Mouse (Mus musculus): ENCODE results near the gene Mid1. TPM values are rescaled to one million over a fixed set of nuclear protein-coding genes. Genes with fewer than 3 reads are reported as not detected.
A peak's percentile ranks its signal among the peaks of the same experiment; 100 is the strongest.
"Not testable (repeated sequence)": the region's sequence is repeated elsewhere in the genome, so short reads cannot be mapped to it uniquely, and the experiment has no call there.

Mid1 gene
- polyA plus RNA-seq, 1 experiment from 2014 or later: 1.2 TPM

DNA sequence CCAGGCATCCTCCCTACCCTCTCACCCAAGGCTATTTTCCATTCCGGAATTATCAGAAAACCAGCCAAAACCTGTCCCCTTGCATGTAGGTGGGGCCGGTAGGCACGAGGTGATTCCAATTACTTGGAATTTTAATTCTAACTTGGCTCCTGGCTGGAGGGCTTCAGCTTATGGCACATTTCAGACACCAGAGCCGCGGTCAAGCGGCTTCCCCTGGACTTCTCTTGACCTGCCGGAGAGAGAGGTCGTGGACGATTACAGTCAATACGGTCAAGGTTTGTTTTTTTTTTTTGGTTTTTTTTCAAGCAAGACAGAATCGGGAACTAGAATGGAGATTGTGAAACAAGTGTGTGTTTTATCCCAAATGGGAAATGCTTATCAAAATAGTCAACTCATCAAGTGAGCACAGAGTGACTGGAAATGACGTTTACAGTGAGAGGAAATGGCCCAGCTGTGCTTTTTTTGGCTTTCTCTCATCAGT, 295.9 kb downstream of the Mid1 start:
- Histone ChIP-seq H3K27ac (replicated peaks) (no peak overlapping the region), H3K36me3 (replicated peaks) (peaks cover 69% of the 10 kb centered on the region), H3K9ac (no peak overlapping the region), H3K4me2 (no peak overlapping the region), H3K9me3 (replicated peaks) (peaks cover 36% of the 10 kb centered on the region), H3K4me1 (replicated peaks) (peaks cover 5% of the 10 kb centered on the region), H3K27me3 (no peaks in the 10 kb centered on the region), H3K4me3 (replicated peaks) (no peak overlapping the region)
- ATAC-seq (ENCODE audit: insufficient read depth): peak; percentile 10; the same call in 1 of the 2 replicates
- 67% methylated on average over 12 of the region's 12 CpGs for WGBS (ENCODE audit: insufficient replicate concordance)

GRCm38 (mm10) chrX:169981761-169982181, 296.8 kb downstream of the Mid1 start:
- not testable (repeated sequence) for ATAC-seq (ENCODE audit: insufficient read depth); H3K4me1 ChIP-seq (replicated peaks); H3K9ac ChIP-seq; H3K27me3 ChIP-seq; H3K4me3 ChIP-seq (replicated peaks); H3K27ac ChIP-seq (replicated peaks); H3K4me2 ChIP-seq
- H3K36me3 ChIP-seq (replicated peaks): peaks cover 74% of the 10 kb centered on the region
- 68% methylated on average over 19 of the region's 19 CpGs for WGBS (ENCODE audit: insufficient replicate concordance)
- peaks cover 41% of the 10 kb centered on the region for H3K9me3 ChIP-seq (replicated peaks)

DNA sequence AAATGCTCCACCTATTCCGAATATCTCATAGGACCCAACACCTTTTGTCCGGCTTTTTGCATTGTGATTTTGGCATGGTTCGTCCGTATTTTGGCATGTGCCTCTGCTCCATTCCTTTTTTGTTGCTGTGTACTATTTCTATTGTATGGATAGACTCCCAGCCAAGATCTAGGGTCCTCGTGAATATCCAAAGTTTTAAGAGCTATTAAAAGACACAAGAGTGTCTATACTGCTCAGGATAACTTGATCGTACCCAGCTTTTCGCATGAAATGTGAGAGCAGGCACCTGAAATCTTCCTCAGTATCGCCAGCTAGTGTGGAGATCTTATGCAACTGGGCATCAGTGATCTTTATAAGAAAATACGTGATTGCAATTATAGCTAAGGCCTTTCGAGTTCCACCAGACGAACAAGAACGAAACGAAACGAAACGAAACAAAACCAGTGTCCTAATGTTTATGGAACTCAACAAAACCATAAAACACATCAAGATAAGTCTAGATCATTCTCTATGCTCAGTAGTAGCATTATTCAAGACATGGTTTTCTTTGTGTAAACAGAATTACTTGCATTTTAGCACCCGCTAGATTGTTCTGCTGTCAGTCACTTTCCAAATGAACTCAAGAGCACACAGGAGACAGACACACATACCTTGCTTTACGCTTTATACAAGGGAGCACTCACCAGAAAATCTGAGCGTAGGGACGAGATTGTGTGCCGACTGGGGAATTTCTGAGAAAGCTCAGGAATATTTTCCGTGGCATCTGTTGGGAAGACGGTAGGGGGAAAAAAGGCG, 297.8 kb downstream of the Mid1 start:
- 77% methylated on average over 23 of the region's 23 CpGs for WGBS (ENCODE audit: insufficient replicate concordance)
- not testable (repeated sequence) for ATAC-seq (ENCODE audit: insufficient read depth)

GRCm38 (mm10) chrX:169983401-169984165, 298.6 kb downstream of the Mid1 start:
- H3K27me3 ChIP-seq; H3K9ac ChIP-seq; H3K4me2 ChIP-seq; H3K4me3 ChIP-seq (replicated peaks); H3K27ac ChIP-seq (replicated peaks); ATAC-seq (ENCODE audit: insufficient read depth); H3K4me1 ChIP-seq (replicated peaks): not testable (repeated sequence)
- Histone ChIP-seq H3K36me3 (replicated peaks) (peaks cover 75% of the 10 kb centered on the region), H3K9me3 (replicated peaks) (peaks cover 44% of the 10 kb centered on the region)
- 76% methylated on average over 19 of the region's 19 CpGs for WGBS (ENCODE audit: insufficient replicate concordance)

More for the DNA sequence above, 297.8 kb downstream of the Mid1 start:
- not testable (repeated sequence) for H3K4me3 ChIP-seq (replicated peaks); H3K4me1 ChIP-seq (replicated peaks); H3K27ac ChIP-seq (replicated peaks); H3K4me2 ChIP-seq; H3K9ac ChIP-seq; H3K27me3 ChIP-seq
- Histone ChIP-seq H3K36me3 (replicated peaks) (peaks cover 74% of the 10 kb centered on the region), H3K9me3 (replicated peaks) (peaks cover 45% of the 10 kb centered on the region)

DNA sequence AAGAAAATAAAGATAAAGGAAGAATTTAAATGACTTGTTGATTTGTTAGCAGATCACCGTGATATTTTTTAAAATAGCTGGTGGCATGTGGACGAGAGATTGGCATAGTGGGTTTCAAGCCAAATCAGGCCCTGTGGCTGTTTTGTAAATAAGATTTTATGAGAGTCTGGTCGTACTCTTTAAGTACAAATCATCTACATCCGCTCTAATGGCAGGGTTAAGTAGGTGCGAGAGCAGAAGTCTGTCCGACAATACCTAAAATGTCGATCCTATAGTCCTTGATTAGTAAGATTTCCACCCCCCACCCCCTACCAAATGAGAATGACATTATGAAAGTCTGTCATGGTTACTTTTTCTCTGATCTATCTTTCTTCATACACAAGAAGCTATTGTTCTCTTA, 299.3 kb downstream of the Mid1 start:
- not testable (repeated sequence) for ATAC-seq (ENCODE audit: insufficient read depth); H3K4me2 ChIP-seq; H3K27ac ChIP-seq (replicated peaks); H3K27me3 ChIP-seq; H3K9ac ChIP-seq; H3K4me1 ChIP-seq (replicated peaks); H3K4me3 ChIP-seq (replicated peaks)
- H3K36me3 ChIP-seq (replicated peaks): peaks cover 79% of the 10 kb centered on the region
- peaks cover 49% of the 10 kb centered on the region for H3K9me3 ChIP-seq (replicated peaks)
- WGBS (ENCODE audit: insufficient replicate concordance): 70% methylated on average over 7 of the region's 7 CpGs

GRCm38 (mm10) chrX:169984853-169985252, 299.9 kb downstream of the Mid1 start:
- H3K9me3 ChIP-seq (replicated peaks): peaks cover 52% of the 10 kb centered on the region
- peaks cover 77% of the 10 kb centered on the region for H3K36me3 ChIP-seq (replicated peaks)
- 82% methylated on average over 21 of the region's 21 CpGs for WGBS (ENCODE audit: insufficient replicate concordance)

DNA sequence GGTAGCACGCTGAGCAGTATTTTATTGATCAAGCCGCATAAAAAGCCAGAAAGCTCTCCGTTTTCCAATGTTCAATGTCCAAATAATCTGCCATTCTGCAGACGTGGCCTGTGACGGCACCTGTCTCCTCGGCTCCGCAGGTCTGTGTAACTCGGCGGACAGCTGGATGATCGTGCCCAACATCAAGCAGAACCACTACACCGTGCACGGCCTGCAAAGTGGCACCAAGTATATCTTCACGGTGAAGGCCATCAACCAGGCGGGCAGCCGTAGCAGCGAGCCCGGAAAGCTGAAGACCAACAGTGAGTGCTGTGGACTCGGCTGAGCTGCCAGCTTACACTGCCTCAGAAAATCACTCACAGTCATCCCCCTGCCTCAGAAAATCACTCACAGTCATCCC, 300.8 kb downstream of the Mid1 start:
- not testable (repeated sequence) for ATAC-seq (ENCODE audit: insufficient read depth); H3K4me3 ChIP-seq (replicated peaks); H3K27ac ChIP-seq (replicated peaks); H3K4me2 ChIP-seq; H3K9ac ChIP-seq; H3K4me1 ChIP-seq (replicated peaks); H3K27me3 ChIP-seq
- Histone ChIP-seq H3K36me3 (replicated peaks) (peaks cover 76% of the 10 kb centered on the region), H3K9me3 (replicated peaks) (peaks cover 56% of the 10 kb centered on the region)
- 77% methylated on average over 18 of the region's 18 CpGs for WGBS (ENCODE audit: insufficient replicate concordance)

More at GRCm38 (mm10) chrX:169984853-169985252, 299.9 kb downstream of the Mid1 start:
- not testable (repeated sequence) for H3K4me2 ChIP-seq; ATAC-seq (ENCODE audit: insufficient read depth); H3K9ac ChIP-seq; H3K4me1 ChIP-seq (replicated peaks); H3K27ac ChIP-seq (replicated peaks); H3K27me3 ChIP-seq; H3K4me3 ChIP-seq (replicated peaks)

DNA sequence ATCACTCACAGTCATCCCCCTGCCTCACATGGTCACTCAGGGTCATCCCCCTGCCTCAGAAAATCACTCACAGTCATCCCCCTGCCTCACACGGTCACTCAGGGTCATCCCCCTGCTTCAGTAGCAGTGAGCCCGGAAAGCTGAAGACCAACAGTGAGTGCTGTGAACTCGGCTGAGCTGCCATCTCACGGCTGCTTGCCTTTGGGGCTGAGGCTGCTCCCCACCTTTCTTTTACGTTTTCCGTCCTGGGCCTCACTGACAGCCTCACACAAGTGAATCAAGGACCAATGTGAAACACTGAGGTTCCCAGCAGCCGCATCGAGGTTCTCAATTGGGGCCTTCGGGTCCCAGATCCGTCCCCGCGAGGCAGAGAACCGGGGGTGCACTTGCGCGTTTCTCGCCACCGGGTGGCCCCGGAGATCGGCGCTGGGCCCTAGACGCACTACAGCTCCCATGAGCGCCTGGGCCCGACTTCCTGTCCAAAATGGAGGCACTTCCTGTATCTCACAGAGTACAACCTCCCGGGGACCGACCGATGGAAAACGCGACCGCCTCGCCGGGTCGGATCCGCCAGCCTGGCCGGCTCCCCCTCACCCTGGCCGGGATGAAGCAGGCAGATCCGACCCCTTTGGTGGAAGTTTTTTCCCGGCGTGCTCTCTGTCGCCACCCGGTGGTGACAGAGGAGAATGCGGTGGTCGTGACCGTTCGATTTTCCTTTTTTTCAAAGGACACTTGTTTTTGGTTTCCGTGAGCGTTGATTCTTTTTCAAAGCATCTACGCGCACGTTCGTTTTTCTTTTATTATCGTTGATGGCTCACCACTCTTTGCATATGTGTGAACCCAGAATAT, 301.7 kb downstream of the Mid1 start:
- 49% methylated on average over 51 of the region's 51 CpGs for WGBS (ENCODE audit: insufficient replicate concordance)
- peak overlapping the region; percentile 0; the same call in 1 of the 2 replicates for H3K9ac ChIP-seq
- peak; percentile 84 for ATAC-seq (ENCODE audit: insufficient read depth)
- H3K4me3 ChIP-seq (replicated peaks): peak overlapping the region; percentile 37
- H3K4me1 ChIP-seq (replicated peaks); H3K27ac ChIP-seq (replicated peaks); H3K27me3 ChIP-seq: not testable (repeated sequence)
- peaks cover 69% of the 10 kb centered on the region for H3K36me3 ChIP-seq (replicated peaks)
- H3K4me2 ChIP-seq: peak overlapping the region; percentile 62
- peaks cover 51% of the 10 kb centered on the region for H3K9me3 ChIP-seq (replicated peaks)

- not testable (repeated sequence) for H3K27me3 ChIP-seq; H3K9ac ChIP-seq; H3K27ac ChIP-seq (replicated peaks); H3K4me3 ChIP-seq (replicated peaks); H3K4me1 ChIP-seq (replicated peaks)
- Histone ChIP-seq H3K4me2 (peak overlapping the region; percentile 0; the same call in 1 of the 2 replicates), H3K9me3 (replicated peaks) (peaks cover 46% of the 10 kb centered on the region), H3K36me3 (replicated peaks) (peaks cover 62% of the 10 kb centered on the region)
- 0 out of 2 replicates have a peak, but pooled peaks have one; percentile 0 for ATAC-seq (ENCODE audit: insufficient read depth)
- WGBS (ENCODE audit: insufficient replicate concordance): 83% methylated on average over 28 of the region's 28 CpGs
Observed at GRCm38 (mm10) chrX:169987368-169987837, 302.4 kb downstream of the Mid1 start.

GRCm38 (mm10) chrX:169988571-169989218, 303.7 kb downstream of the Mid1 start:
- whole genome bisulfite sequencing (ENCODE audit: insufficient replicate concordance): 88% methylated on average over 56 of the region's 56 CpGs
- H3K27ac ChIP-seq (replicated peaks); H3K27me3 ChIP-seq; H3K4me1 ChIP-seq (replicated peaks); H3K4me2 ChIP-seq; H3K4me3 ChIP-seq (replicated peaks); H3K9ac ChIP-seq: not testable (repeated sequence)
- 0 out of 2 replicates have a peak, but pooled peaks have one; percentile 8 for ATAC-seq (ENCODE audit: insufficient read depth)
- peaks cover 34% of the 10 kb centered on the region for H3K9me3 ChIP-seq (replicated peaks)
- peaks cover 49% of the 10 kb centered on the region for H3K36me3 ChIP-seq (replicated peaks)

All from liver, embryonic 15.5 days (tissue).